Mouse (Mus musculus) adrenal gland, adult 18-20 months (tissue): ENCODE data around the gene Pcnx2. TPM values are rescaled to one million over a fixed set of nuclear protein-coding genes. Genes with fewer than 3 reads are reported as not detected.
A peak's percentile ranks its signal among the peaks of the same experiment; 100 is the strongest.

Experiments
- DNase-seq, 2 experiments: peaks; one replicate each; pipeline ENCODE4 v3.0.0; 2021 to 2022; ENCODE audit warnings: low spot score in 2 of 2
- total RNA-seq, 2 experiments: library from RNA; stranded (reverse); gene quantifications; 1 replicate in 1 of 2; 2 replicates in 1 of 2; pipeline ENCODE4 v1.2.3; 2021

Gene Pcnx2
- total RNA-seq, 2 experiments from 2014 or later = 0.51 to 0.60 TPM

- no peak for DNase-seq
Measured at GRCm38 (mm10) chr8:125763066-125763786, 134.9 kb downstream of the Pcnx2 start.

GRCm38 (mm10) chr8:125759022-125759421 is 139.1 kb downstream of the Pcnx2 start:
- peak in 1 of 2 experiments; percentile 54 for DNase-seq

GRCm38 (mm10) chr8:125757106-125757496 is 141.0 kb downstream of the Pcnx2 start:
- DNase-seq = no peak

- no peak for DNase-seq
Measured at GRCm38 (mm10) chr8:125756391-125757105, 141.6 kb downstream of the Pcnx2 start.

- no peak for DNase-seq
Measured at GRCm38 (mm10) chr8:125755896-125756295, 142.2 kb downstream of the Pcnx2 start.

- DNase-seq = no peak
Measured at GRCm38 (mm10) chr8:125750846-125751245, 147.3 kb downstream of the Pcnx2 start.

GRCm38 (mm10) chr8:125747390-125747789 is 150.7 kb downstream of the Pcnx2 start:
- DNase-seq = no peak

GRCm38 (mm10) chr8:125744914-125745576 is 153.1 kb downstream of the Pcnx2 start:
- no peak for DNase-seq

GRCm38 (mm10) chr8:125742406-125742805 is 155.7 kb downstream of the Pcnx2 start:
- no peak for DNase-seq

GRCm38 (mm10) chr8:125741855-125742254 is 156.3 kb downstream of the Pcnx2 start:
- no peak for DNase-seq

- DNase-seq = no peak
Measured at GRCm38 (mm10) chr8:125741377-125741776, 156.7 kb downstream of the Pcnx2 start.

- no peak for DNase-seq
Measured at GRCm38 (mm10) chr8:125740655-125741054, 157.5 kb downstream of the Pcnx2 start.

GRCm38 (mm10) chr8:125738956-125739355 is 159.2 kb downstream of the Pcnx2 start:
- DNase-seq = no peak

GRCm38 (mm10) chr8:125733964-125734956 is 163.9 kb downstream of the Pcnx2 start:
- peak; percentile 91 to 92 for DNase-seq

- DNase-seq = no peak
Measured at GRCm38 (mm10) chr8:125729746-125730145, 168.4 kb downstream of the Pcnx2 start, which contains the start of gene Ntpcr. TSS of gene Ntpcr (plus strand) at chr8:125729963.

GRCm38 (mm10) chr8:125727797-125728196 is 170.3 kb downstream of the Pcnx2 start:
- DNase-seq = no peak

- DNase-seq = no peak
Measured at GRCm38 (mm10) chr8:125726986-125727385, 171.1 kb downstream of the Pcnx2 start.

- DNase-seq = no peak
Measured at GRCm38 (mm10) chr8:125726143-125726542, 172.0 kb downstream of the Pcnx2 start.

GRCm38 (mm10) chr8:125725037-125725820 is 172.9 kb downstream of the Pcnx2 start:
- no peak for DNase-seq

GRCm38 (mm10) chr8:125723437-125723836 is 174.7 kb downstream of the Pcnx2 start:
- no peak for DNase-seq
